Mouse (Mus musculus) limb, embryonic 15.5 days (tissue): ENCODE data around the gene Ppp1r18. TPM values are rescaled to one million over a fixed set of nuclear protein-coding genes. Genes with fewer than 3 reads are reported as not detected.

Experiments
- ATAC-seq: fragments of 200-750 bp; cut with Nextera tagmentation; 2 replicates; pipeline ENCODE4 v1.8.0; 2017; ENCODE audit warnings: low read depth, moderate TSS enrichment; ENCODE audit not compliant: insufficient number of reproducible peaks, low FRiP score, low TSS enrichment
- H3K27ac ChIP-seq: fragments of 300-500 bp; sonication (generic); 2 replicates; pipeline ENCODE4 v1.5.1; 2015; ENCODE audit warnings: moderate library complexity, mild to moderate bottlenecking, inconsistent platforms
- H3K27me3 ChIP-seq: fragments of 300-500 bp; sonication (generic); 2 replicates; pipeline ENCODE4 v1.6.1; 2015; ENCODE audit warnings: inconsistent platforms
- H3K36me3 ChIP-seq: fragments of 300-500 bp; sonication (generic); 2 replicates; pipeline ENCODE4 v1.6.1; 2015; ENCODE audit warnings: inconsistent platforms
- H3K4me1 ChIP-seq: fragments of 300-500 bp; sonication (generic); 2 replicates; pipeline ENCODE4 v1.6.1; 2015; ENCODE audit warnings: inconsistent platforms
- H3K4me2 ChIP-seq: fragments of 300-500 bp; sonication (generic); 2 replicates; pipeline ENCODE4 v1.6.1; 2015; ENCODE audit warnings: mild to moderate bottlenecking, inconsistent platforms
- H3K4me3 ChIP-seq: fragments of 300-500 bp; sonication (generic); 2 replicates; pipeline ENCODE4 v1.5.1; 2015; ENCODE audit warnings: mild to moderate bottlenecking, inconsistent platforms
- H3K9ac ChIP-seq: fragments of 300-500 bp; sonication (generic); 2 replicates; pipeline ENCODE4 v1.6.1; 2015; ENCODE audit warnings: inconsistent platforms
- H3K9me3 ChIP-seq: fragments of 300-500 bp; sonication (generic); 2 replicates; pipeline ENCODE4 v1.6.1; 2016; ENCODE audit warnings: inconsistent platforms
- WGBS: fragments of 180-500 bp; shearing (Covaris S2); methylation state at CpG from one replicate; pipeline ENCODE4 v1.1.7; 2015; 5-methylcytosine and 5-hydroxymethylcytosine counted together
- polyA plus RNA-seq: library from polyadenylated mRNA; unstranded; fragments of >200 nt; fragmentation: Nextera tagmentation; extraction: Ambion mirVana; gene quantifications from 2 replicates; pipeline ENCODE4 v1.2.1, GENCODE M21; 2015

Ppp1r18 gene
- polyA plus RNA-seq, 1 experiment from 2014 or later, result 24.8 TPM

DNA sequence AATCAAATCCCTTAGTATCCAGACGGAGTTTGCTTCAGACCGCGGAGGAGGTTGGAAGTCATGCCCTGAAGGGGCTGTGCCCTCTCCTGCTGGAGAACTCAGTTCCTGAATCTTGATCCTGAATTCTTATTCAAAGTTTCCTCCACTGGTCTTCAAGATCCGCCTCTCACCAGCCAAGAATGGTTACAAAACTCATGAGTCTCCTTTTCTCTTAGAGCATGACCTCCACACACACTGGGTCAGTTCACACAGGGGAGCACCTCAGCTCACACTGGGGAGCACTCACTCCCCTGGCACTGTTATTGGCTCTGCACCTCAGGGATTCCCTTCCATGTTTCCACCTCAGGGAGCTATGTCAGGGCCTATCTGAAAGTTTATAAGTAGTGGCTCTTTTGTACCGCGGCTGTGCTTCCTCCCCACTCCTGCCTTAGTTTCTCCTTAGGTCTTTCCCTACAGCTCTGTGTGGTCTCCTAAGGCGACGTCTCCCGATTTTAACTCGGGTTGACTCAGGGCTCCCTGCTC lies 500 bp upstream of the Ppp1r18 start:
- Histone ChIP-seq H3K4me3 (peak overlapping the region; percentile 69), H3K27ac (peak overlapping the region; percentile 97), H3K4me1 (peaks cover 51% of the 10 kb centered on the region), H3K9me3 (no peaks in the 10 kb centered on the region), H3K4me2 (peak overlapping the region; percentile 92), H3K36me3 (0 out of 2 replicates have a peak, but pooled peaks cover 3% of the 10 kb centered on the region), H3K9ac (peak overlapping the region; percentile 65), H3K27me3 (no peaks in the 10 kb centered on the region)
- ATAC-seq, result no peak
- WGBS, result 25% methylated on average over 10 of the region's 10 CpGs

DNA sequence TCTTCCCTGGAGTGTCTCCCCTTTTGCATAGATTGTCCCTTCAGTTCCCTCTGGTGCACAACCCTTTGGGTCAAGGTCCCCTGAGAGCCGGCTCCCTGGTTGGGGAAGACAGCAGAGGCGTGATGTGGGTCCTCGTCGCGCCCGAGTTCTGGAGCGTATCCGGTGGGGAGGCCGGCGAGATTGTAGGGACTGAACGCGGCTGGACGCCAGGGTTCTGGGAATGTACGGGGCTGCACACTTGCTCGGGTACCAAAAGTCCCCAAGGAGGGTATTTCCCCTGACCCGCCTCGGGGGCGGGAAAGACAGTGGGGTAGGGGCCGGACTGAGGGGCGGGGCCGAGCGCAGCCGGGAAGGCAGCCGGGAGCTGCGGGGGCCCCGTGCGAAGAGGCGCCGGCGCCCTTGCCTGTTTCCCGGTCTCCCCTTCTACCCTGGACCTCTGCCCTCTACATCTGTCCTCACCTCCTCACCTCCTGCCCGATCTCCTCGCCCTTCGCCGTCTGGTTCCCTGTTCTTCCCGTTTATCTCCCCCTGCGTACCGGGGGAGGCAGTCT lies 963 bp downstream of the Ppp1r18 start:
- H3K36me3 ChIP-seq, result peaks cover 7% of the 10 kb centered on the region; the same call in 1 of the 2 replicates
- under 1% methylated on average over 23 of the region's 38 CpGs for WGBS
- peak; percentile 61 for ATAC-seq

DNA sequence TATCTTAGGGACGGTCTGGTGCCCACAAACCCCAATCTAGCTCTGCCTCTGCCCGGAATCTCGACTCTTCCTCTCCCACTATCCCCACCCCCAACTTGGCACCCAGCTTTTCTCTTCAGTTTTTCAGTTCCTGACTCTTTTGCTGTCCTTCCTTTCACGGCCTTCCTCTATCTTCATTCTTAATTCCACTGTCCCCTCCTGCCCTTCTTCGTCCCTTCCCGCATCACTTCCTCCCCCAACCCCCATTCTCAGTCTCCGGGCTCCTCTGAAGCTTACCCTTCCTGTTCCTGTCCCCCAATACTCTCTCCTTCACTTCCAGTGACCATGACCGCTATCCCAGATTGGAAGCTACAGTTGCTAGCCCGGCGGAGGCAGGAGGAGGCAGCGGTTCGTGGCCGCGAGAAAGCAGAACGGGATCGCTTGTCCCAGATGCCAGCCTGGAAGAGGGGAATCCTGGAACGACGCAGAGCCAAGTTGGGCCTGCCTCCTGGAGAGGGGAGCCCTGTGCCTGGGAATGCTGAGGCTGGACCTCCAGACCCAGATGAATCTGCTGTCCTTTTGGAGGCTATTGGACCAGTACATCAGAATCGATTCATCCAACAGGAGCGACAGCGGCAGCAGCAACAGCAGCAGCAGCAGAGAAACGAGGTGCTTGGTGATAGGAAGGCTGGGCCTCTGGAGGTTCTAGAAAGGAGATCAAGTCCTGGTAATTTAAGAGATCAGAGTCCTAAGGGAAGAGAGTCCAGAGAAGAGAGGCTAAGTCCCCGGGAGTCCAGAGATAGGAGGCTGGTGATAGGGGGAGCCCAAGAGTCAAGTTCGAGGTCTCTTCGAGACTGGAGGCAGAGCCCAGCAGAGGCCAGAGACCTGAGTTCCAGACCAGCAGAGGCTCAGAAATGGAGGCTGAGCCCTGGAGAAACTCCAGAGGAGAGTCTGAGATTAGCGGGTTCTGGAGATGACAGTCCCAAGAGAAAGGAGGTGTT lies 1.8 kb downstream of the Ppp1r18 start:
- 9% methylated on average over 26 of the region's 26 CpGs for WGBS
- H3K4me3 ChIP-seq, result peak overlapping the region; percentile 69
- H3K9ac ChIP-seq, result peak overlapping the region; percentile 65
- H3K4me1 ChIP-seq, result peaks cover 55% of the 10 kb centered on the region
- H3K36me3 ChIP-seq, result peaks cover 8% of the 10 kb centered on the region; the same call in 1 of the 2 replicates
- H3K4me2 ChIP-seq, result peak overlapping the region; percentile 92
- no peaks in the 10 kb centered on the region for H3K27me3 ChIP-seq
- no peaks in the 10 kb centered on the region for H3K9me3 ChIP-seq
- H3K27ac ChIP-seq, result peak overlapping the region; percentile 97
- ATAC-seq, result no peak

More for the DNA sequence above, 963 bp downstream of the Ppp1r18 start:
- Histone ChIP-seq H3K9ac (peak overlapping the region; percentile 65), H3K4me1 (peaks cover 57% of the 10 kb centered on the region), H3K9me3 (no peaks in the 10 kb centered on the region), H3K27ac (peak overlapping the region; percentile 97), H3K4me3 (peak overlapping the region; percentile 69), H3K4me2 (peak overlapping the region; percentile 92), H3K27me3 (no peaks in the 10 kb centered on the region)

DNA sequence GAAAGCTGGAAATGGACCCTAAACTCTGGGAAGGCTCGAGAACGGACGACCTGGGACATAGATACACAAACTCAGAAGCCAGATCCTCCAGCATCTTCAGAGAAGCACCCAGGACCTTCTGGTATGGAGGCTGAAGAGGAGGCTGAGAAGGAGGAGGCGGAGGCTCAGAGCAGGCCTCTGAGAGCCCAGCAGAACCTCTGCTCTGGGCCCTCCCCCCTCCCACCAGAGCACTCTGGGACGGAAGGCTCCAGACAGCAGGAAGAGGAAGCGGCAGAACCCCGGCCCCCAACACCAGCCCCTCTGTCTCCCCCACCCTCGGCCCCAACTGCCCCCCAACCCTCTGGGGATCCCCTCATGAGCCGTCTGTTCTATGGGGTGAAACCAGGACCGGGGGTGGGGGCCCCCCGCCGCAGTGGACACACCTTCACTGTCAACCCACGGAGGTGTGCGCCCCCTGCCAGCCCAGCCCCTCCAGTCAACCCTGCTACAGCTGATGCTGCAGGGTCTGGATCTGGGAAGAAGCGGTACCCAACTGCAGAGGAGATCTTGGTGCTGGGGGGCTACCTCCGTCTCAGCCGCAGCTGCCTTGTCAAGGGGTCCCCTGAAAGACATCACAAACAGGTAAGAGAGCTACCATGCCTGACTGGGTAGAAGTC lies 2.9 kb downstream of the Ppp1r18 start:
- ATAC-seq, result no peak
- Histone ChIP-seq H3K4me1 (peaks cover 59% of the 10 kb centered on the region), H3K27ac (peak overlapping the region; percentile 97), H3K36me3 (peaks cover 10% of the 10 kb centered on the region), H3K4me2 (peak overlapping the region; percentile 92), H3K27me3 (no peaks in the 10 kb centered on the region), H3K4me3 (peak overlapping the region; percentile 69), H3K9me3 (no peaks in the 10 kb centered on the region), H3K9ac (peak overlapping the region; percentile 65)
- 23% methylated on average over 16 of the region's 17 CpGs for WGBS

DNA sequence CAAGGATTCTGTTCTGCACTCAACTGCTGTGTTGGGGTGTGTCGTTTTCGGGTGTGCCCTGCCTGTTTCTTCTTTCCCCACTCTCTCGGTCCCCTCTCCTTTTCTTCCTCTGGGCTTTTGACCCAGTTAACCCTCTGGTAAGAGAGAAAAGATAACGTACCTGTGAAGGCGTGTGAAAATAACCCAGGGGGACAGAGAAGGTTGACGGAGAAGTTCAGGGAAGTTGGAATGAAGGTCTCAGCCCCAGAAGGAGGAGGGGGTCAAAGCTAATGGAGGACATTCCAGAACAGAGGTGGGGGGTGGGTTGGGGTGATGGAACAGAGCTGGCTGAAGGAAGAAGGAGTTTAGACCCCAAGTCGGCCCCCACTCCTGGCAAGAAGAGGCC lies 3.6 kb downstream of the Ppp1r18 start:
- Histone ChIP-seq H3K4me3 (peak overlapping the region; percentile 69), H3K27me3 (no peaks in the 10 kb centered on the region), H3K36me3 (peaks cover 8% of the 10 kb centered on the region), H3K9ac (peak overlapping the region; percentile 65), H3K9me3 (no peaks in the 10 kb centered on the region), H3K4me1 (peaks cover 64% of the 10 kb centered on the region), H3K4me2 (peak overlapping the region; percentile 92), H3K27ac (peak overlapping the region; percentile 97)
- no peak for ATAC-seq
- WGBS, result 3% methylated on average over 7 of the region's 7 CpGs

DNA sequence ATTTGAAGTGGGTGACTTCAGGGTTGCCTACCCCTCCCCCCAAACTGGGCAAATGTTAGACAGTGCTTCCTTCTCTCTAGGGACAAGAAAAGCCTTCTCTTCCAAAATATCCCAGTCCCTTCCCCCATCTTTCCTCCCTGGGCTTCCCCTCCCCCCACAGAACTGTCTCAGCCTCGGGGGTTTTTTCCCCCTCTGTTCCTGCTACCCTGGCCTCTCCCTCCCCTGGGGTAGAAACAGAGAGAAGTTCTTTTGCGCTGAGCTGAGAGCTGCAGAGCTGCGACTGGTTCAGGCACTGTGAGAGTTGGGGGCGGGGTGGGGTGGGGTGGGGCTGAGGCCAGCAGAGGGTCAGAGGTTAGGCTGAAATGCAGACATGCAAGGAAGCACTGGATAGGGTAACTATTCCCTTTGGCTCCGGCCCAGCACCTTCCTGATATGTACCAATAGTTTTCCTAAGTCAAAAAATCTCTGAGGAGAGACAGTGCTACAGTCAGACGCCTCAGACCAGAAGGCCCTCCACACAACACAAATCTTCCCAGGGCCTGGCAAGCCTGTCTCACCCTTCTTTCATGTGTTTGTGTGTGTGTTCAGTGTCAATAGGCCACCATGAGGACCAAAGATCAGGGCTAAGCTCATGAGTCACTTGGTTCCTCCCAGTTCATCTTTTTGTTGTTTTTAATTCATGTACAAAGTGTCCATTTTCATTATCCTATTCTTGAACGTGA lies 4.1 kb downstream of the Ppp1r18 start:
- H3K4me3 ChIP-seq, result peak overlapping the region; percentile 69
- no peaks in the 10 kb centered on the region for H3K27me3 ChIP-seq
- ATAC-seq, result no peak
- H3K36me3 ChIP-seq, result peaks cover 11% of the 10 kb centered on the region
- H3K4me1 ChIP-seq, result peaks cover 61% of the 10 kb centered on the region
- H3K9ac ChIP-seq, result peak overlapping the region; percentile 33
- 8% methylated on average over 7 of the region's 7 CpGs for whole genome bisulfite sequencing
- no peaks in the 10 kb centered on the region for H3K9me3 ChIP-seq
- peak overlapping the region; percentile 97 for H3K27ac ChIP-seq
- H3K4me2 ChIP-seq, result peak overlapping the region; percentile 92

DNA sequence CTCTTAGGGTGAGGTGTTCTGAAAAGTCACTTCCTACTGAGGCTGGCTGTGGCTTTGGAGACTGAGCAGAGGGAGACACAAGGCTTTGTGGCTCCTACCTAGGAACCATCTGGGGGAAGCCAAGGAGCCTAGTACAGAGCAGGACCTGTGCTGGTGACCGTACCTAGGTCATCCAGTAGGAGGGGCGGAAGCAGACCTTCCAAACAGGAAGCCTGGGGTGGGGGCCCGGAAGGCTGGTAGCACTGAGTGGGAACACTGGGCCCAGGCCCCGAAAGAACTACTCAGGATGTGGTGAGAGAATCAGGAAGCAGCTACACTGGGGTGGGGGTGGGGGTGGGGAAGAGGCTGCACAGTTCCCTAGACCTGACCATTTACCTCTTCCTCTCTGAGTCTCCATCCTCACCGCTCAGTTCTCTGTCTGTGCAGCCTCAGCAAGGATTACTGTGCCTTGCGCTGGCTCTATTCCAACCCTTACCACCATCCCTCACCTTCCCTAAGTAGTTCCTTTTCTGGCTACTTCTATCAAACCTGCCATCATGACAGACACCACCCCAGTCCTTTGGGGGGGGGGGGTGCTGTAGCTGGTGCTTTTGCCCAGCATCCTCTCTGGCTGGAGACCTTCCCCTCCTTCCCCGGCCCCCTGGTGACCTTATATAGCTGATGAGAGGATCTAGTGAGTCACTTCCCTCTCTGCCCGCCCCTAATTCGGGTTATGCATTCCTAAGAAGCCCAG lies 4.9 kb downstream of the Ppp1r18 start:
- WGBS, result 49% methylated on average over 9 of the region's 9 CpGs
- H3K9me3 ChIP-seq, result no peaks in the 10 kb centered on the region
- no peaks in the 10 kb centered on the region for H3K27me3 ChIP-seq
- H3K27ac ChIP-seq, result peak overlapping the region; percentile 97
- H3K4me1 ChIP-seq, result peaks cover 55% of the 10 kb centered on the region
- H3K4me3 ChIP-seq, result peak overlapping the region; percentile 69
- peak overlapping the region; percentile 92 for H3K4me2 ChIP-seq
- no peak for ATAC-seq
- H3K36me3 ChIP-seq, result peaks cover 19% of the 10 kb centered on the region
- peak overlapping the region; percentile 33; the same call in 1 of the 2 replicates for H3K9ac ChIP-seq

DNA sequence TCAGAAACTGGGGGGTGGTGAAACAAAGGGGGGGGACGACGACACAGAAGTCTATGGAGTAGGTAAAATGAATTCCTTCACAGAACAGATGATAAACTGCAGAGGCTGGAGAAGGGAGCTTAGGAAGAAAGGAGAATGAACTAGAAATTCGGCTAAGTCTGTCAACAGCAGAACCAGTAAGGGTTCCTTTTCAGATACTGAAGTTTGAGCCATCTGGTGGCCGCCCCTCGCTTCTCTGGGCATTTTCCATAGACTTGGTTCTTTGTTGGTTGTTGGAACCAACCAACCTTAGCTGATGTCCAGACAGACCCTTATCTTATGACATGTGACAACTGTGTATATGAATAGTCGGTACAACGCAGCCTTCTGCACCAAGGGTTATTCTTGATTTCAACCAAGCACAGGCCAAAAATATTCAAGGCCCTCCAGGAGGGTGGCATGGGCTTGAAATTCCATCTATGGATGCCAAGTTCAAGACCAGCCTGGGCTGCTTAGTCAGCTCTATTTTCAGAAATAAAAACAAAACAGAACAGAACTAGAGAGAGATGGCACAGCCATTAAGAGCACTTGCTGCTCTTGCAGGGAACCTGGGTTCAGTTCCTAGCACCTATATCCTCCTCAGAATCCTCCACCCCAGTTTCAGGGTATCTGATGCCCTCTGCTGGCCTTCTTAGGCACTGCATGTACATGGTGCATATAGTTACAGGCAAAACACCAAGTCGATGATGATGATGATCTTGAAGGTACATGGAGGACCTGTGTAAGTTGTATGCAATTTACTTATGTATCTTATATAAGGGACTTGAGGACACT lies 5.7 kb downstream of the Ppp1r18 start:
- Histone ChIP-seq H3K27me3 (no peaks in the 10 kb centered on the region), H3K4me2 (peak overlapping the region; percentile 92; the same call in 1 of the 2 replicates), H3K4me1 (peaks cover 55% of the 10 kb centered on the region), H3K27ac (0 out of 2 replicates have a peak overlapping the region, but pooled peaks have one; percentile 97), H3K4me3 (peak overlapping the region; percentile 69), H3K9me3 (no peaks in the 10 kb centered on the region), H3K9ac (no peak overlapping the region), H3K36me3 (peaks cover 24% of the 10 kb centered on the region)
- WGBS, result 76% methylated on average over 8 of the region's 8 CpGs
- no peak for ATAC-seq

DNA sequence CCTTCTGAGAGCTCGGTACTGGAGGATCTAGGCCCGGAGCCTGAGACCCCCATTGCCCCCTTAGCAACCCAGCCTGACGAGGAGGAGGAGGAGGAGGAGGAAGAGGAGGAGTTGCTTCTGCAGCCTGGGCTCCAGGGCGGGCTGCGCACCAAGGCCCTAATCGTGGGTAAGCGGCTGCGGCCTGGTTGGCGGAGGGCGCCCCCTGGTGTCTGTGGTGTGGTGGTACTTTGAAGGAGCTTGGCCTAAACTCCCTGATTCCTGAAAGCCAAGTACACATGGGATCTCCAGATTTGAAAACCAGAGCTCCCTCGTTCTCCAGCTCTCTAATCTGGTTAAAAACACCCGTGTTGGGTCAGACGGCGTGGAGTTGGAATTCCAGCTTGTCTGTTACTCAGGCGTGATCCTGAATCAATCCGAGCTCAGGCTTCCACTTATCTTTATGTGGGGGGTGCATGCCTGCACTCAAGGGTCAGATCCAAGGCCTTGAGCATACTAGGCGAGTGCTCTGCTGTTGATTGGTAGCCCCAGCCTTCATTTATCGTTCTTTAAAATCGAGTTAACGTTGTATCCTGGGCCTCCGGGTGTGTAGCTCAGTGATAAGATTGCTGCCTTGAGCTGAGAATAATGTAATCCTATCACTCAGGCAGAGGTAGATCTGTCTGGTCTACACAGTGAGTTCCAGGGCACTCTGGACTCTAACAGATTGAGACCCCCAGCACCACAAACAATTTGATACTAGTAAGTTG lies 8.6 kb downstream of the Ppp1r18 start:
- Histone ChIP-seq H3K4me3 (no peak overlapping the region), H3K27ac (peak overlapping the region; percentile 40; the same call in 1 of the 2 replicates), H3K36me3 (peaks cover 26% of the 10 kb centered on the region), H3K4me1 (peaks cover 32% of the 10 kb centered on the region), H3K27me3 (no peaks in the 10 kb centered on the region), H3K4me2 (no peak overlapping the region), H3K9me3 (no peaks in the 10 kb centered on the region), H3K9ac (no peak overlapping the region)
- WGBS, result 31% methylated on average over 21 of the region's 21 CpGs
- no peak for ATAC-seq
